Mouse (Mus musculus): ENCODE measurements around the gene Fchsd2.

GRCm38 (mm10) chr7:101138819-101139218 lies 46.2 kb downstream of the Fchsd2 start:
- TF ChIP-seq CTCF (IDR thresholded peaks at IDR 0.05; ENCODE audit: insufficient read depth, low read length) (no peak), POLR2A (IDR thresholded peaks at IDR 0.05; ENCODE audit: borderline replicate concordance, extremely low read depth, low read depth, low read length) (no peak)
